Mouse (Mus musculus): Measurements from ENCODE around the gene Maml3.

The Maml3 gene

DNA sequence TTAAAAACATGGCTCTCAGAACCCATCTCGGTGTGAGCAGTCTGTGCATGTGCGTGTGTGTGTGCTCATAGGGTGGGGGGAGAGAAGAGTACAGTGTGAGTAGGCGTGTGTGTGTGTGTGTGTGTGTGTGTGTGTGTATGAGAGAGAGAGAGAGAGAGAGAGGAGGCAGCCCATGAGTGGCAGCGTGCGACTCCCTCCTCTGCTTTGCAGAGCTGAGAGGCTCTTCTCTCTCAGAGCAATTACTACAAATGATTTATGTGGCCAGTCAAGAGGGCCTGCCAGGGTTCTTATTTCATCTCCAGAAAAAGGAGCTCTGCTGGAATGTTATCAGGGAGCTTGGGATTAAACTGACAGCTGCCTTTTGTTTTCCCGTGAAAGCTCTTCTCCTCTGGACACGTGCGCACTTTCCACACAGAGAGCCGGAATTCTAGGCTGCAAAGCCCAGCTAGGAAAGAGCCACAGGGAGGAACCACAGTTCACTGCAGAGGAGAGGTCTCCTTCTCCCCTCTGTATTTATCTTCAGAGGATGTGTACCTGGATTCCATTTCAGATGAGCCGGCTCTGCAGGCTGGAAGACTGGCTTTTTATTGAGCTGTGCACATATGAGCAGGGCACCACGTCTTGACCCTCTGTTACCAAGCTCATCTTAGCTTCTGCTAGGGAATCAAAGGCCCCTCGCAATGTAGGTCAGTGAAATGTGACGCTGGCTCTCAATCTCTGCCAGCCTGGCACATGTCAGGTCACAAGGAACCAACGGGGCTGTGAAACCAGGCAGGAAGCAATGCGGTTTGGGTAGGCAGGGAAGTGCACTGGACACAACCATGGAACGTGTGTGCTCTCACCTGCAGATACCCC, 325.9 kb downstream of the Maml3 start:
- DNase-seq (ENCODE audit: low spot score) = peak; percentile 81

DNA sequence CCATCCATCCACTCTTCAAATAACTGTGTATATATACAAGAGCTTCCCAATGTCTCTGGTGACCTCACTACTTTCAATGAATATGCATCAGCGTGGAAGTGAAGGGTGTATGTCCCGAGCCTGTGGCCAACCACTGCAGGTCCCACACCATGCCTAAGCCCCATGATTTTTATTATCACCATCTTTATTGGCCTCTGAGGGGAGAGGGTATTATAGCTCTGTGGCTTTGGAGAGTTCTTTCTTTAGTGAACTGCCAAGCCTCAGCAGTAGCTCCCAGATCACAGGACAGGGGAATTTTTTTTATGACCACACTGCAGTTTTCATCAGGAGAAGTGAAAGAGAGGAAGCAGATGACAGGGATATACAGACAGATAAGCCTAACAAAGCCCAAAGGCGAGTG, 326.7 kb downstream of the Maml3 start:
- peak; percentile 42 for DNase-seq (ENCODE audit: low spot score)

DNA sequence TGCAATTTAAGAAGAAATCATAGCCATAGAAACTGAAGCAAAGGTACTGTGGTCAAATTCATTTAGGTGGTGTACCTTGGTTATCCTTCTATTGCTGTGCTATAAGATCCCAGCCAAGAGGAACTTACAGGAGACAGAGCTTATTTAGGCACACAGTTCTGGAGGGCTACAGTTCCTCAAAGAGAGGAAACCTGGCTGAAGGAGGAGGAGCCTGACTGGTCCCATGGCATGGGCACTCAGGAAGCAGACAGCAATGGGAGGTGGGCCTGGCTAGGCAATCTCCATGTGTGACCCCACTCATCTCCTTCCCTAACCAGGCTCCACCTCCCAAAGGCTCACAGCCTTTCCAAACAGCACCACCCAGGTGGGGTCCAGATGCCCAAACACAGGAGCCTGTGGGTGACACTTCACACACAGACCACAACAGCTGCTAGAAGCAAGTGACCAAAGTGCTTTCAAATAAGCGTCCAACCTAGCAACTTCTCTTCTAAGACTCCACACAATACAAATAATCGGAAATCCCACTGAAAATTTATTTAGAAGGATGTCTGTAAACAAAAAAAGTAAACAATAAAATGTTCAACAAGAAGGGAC, 328.8 kb downstream of the Maml3 start:
- DNase-seq (ENCODE audit: low spot score) = no peak

DNA sequence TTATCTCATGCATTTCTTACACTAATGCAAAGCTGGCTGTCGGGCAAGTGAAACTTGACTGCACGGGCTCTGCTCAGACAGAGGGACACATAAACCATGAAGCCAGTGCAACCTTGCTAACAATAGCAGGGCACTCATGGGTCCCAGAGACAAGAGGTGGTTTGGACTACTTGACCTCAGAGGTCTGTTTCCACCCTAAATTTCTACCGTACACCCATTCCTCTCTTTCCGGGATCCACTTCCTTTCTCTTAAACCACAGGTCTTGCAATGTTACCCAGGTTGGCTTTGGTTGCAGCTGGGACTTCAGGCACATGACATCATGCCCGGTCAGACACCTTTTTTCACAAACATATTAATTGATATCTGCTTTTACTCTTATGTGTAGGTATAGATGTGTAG, 331.3 kb downstream of the Maml3 start:
- no peak for DNase-seq (ENCODE audit: low spot score)

DNA sequence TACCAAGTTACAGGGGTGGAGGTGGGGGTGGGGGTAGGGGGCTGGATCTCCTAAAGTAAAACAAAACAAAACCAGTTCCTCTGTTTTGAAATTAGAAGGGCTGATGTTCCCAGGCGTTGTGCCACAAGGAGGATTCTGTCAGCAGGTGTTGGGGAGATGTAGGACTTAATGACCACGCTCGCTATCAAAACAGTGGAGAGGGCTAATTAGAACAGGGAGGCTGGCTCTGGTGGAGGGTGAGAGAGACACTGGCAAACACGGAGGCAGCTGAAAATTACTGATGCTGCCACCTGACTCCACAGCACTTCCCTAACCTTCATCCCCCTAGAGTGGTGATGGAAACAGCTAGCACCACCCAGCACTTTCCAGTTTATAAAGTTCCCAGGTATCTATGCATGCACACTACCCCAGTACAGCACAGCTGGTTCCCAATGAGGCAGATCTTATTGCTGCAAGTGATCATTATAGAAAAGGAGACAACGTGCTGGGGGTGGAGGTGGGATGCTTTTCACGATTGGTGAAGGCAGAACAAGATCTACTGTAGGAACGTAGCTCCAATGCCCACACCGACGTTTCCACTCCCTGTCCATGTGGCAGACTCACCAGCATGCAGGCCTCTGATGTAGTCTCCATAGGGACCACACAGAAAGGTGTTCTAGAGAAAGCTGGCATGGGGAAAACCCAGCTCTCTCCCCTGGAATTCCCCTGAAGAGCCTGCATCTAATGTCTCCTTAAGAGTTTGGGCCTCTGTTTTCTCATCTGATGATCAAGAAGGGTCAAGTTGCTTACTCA, 332.8 kb downstream of the Maml3 start:
- DNase-seq (ENCODE audit: low spot score) = no peak

DNA sequence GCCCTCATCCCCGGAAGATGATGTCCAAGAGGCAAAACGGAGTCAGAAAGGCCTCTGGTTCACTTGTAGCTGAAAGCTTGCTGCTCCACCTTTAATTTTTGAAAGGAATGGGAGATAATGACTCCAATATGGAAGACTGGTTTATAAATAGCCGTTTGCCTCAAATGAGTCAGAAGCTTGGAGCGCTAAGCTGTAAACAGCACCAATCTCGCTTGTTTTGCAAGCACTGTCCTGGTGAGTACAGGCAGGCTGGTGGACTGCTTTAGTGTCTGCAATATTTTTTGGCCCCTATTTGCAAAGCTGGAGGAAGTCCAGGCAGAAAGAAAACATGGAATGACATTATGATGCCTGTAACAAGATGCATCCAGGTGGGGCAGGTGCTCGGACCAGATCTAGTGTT, 335.7 kb downstream of the Maml3 start:
- DNase-seq (ENCODE audit: low spot score) = no peak

DNA sequence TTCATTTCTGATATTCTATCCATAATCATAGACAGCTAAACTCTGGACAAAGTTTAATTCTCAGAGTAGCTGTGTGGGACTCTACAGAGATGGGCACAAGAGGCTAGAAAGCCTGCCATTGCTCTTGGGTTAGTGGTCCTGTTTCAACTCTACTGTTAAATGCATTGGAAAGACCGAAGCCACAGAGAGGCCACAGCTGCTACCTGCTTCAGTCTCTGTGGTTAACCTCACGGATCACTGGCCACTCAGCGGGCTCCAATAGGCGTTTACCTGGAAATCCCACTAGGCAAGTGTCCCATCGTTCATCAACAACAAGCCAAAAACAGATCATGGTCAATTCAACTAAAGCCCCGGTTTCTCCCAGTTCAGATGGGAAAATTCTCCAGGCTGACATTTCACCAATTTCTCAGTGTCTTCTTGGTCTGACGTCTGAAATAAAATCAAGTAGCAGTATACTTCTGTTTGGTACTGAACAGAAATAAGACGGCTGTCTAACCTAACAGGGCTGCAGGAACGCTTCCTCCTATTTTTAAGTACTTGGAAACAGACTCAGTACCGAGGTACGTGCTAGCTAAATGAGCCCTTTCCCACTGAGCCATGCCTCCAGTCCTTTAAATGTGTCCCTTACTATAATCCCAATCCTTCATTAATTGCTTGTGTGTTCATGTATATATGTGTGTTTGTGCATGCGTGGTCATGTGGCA, 339.5 kb downstream of the Maml3 start:
- no peak for DNase-seq (ENCODE audit: low spot score)

DNA sequence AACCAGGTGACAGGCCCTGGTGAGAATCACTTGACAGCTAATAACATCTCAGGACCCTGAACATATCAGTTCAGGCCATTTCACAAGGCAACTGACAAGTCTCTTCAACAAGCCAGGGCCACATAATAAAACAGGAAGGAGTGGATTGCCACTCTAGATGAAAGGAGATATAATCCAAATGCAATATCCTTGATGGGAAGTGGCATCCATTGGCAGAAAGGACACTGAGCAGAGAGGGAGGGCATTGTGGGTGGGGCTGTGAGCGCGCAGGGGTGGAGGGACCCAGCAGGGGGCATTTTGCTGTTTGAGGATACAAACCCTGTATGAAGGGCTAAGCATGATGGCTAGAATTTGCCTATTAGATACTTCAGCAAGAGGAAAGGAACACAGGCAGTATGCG, 340.7 kb downstream of the Maml3 start:
- no peak for DNase-seq (ENCODE audit: low spot score)

DNA sequence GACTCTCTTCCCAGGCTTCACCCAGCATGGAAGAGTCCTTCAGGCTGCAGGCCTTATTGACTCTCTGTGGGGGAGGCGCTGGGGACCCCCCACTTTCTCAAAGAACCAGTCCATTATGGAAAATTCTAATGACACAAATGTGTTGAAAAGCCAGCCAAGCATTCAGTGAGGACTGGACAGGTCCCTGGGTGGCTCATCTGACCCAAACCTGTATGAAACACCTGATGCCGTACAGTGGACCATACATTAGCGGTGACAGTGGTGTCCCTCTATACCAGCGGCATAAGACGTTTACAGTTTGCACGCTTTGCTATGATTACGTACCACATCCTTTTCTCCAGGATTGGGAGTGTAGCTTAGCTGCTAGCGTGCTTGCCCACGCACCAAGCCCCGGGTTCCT, 342.0 kb downstream of the Maml3 start:
- no peak for DNase-seq (ENCODE audit: low spot score)

DNA sequence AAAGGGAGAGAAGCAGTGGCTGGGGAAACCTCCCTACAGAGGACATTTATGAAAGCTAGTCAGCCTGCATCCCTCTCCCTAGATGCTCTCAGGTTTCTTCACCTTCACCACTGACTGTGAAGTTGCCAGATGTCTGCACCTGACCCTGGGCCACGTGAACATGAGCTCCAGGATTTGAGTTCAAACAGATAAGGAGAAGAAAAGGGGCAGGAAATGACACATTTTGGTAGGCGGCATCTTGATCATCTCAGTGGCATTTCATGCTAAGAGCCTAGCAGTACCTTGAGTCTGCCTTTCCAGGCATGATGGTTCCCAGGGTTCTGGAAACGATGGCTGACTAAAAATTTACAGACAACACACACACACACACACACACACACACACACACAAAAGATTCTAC, 345.3 kb downstream of the Maml3 start:
- DNase-seq (ENCODE audit: low spot score) = no peak

DNA sequence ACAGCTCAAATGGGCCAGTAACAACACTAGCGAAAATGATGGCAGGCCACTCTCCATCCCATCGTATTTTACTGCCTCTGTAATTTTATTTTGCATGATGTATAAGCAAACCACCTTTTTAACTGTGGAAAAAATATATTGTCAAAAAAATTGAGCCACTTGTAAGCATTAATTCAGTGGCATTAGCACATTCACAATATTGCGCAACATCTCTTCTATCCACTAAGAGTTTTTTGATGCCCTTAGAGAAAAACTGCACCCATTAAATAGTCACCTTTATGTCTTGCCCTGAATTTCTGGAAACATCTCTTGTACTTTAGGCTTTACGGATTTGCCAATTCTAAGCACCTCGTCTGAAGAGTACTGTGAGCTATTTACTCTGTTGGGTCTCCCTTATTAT, 347.8 kb downstream of the Maml3 start:
- DNase-seq (ENCODE audit: low spot score) = no peak

DNA sequence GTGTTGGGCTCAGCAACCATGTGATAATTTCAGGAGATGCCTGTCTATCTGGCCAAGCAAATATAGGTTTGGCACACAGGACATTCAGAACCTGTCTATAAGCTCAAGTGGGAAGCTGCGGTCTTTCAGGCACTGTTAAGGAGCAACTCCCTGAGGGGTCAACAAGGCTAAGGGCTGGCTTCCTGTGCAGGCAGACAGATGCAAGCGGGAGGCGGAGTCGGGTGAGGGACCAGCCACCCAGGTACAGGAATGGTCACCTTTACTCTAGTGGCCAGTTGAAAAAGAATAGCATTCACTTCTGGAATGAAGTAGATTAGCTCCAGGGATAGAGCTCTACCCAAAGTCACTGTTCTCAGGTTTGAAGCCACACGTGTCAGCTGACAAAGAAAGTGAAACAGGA, 348.6 kb downstream of the Maml3 start:
- DNase-seq (ENCODE audit: low spot score) = no peak

DNA sequence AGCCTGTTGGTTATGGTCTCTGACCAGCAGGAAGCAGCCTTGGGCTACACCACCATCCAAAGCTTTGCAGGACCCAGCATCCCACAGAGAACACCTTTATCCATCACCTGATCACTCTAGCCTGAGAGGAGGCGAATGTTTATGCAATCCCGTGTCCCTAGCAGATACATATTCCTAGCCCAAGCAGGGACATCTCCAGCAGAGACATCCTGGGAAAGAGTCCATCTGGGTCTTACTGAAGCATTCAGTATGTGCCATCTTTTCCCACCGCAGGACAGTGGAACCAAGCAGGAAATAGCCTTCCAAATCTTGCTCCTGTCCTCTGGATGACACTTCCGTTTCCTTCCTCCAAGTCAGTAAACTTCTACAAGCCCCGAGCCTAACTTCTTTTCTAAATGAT, 351.6 kb downstream of the Maml3 start:
- no peak for DNase-seq (ENCODE audit: low spot score)

DNA sequence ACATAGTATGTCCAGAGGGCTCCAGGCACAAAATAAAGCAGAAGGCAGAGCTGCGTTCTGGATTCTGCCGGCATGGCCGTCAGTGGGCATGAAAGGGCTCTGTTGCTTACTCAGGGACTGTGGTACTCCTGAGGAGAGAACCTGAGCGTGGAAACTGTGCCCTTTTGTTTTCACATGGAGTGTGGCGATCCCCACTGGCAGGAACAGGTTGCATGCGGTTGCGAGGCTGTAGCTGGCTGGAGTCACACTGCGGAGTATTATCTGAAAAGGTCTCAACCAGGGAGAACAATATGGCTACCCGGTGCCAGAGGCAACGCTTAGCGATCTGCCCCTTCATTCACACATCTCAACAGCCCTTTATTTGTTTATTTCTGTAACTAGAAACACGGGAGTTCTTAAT, 353.4 kb downstream of the Maml3 start:
- DNase-seq (ENCODE audit: low spot score) = no peak

DNA sequence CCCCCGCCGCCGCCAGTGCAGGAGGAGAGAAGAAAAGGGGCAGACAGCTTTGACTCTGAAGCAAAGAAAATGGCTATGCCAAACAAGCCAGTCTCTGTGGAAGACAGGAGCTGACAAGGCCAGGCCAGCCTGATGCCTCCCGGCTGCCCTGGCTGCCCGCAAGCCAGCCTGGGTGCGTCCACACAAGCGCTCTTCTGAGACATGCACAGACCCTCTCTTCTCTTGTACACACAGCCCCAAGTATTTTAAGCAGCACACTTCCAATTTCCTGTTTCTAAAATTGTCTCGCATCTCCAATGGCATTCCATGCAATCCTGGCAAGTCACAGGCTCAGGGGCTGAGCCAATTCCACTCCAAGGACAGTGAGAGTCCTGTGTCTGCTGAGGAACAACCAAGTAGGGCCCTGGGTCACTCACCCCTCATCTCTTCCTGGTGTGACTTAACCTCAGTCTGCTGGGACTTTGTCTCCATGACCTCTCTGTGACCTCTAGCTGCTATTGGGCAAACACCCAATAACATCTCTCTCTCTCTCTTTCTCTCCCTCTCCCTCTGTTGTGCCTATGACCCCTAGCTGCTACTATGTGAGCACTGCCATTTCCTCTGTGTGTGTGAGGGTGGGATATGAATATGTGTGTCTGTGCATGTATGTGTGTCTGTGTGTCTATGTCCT, 354.9 kb downstream of the Maml3 start:
- no peak for DNase-seq (ENCODE audit: low spot score)

DNA sequence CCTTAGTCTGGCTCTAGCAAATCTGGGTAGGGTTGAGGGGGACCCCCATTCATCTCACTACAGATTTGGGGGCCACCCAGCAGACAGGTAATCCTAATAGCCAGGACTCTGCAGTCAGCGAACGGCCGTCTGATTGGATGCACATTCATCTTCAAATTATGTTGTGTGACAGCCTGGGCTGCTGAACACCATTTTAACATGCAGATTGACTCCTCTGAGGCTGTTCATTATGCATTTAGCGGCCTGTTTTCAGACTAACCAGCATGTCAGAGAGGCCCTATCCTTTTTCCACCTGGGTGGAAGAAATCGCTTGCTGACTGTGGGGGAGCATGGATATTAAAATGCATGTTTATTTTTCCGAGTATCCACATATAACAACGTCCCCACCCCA, 355.5 kb downstream of the Maml3 start:
- no peak for DNase-seq (ENCODE audit: low spot score)

DNA sequence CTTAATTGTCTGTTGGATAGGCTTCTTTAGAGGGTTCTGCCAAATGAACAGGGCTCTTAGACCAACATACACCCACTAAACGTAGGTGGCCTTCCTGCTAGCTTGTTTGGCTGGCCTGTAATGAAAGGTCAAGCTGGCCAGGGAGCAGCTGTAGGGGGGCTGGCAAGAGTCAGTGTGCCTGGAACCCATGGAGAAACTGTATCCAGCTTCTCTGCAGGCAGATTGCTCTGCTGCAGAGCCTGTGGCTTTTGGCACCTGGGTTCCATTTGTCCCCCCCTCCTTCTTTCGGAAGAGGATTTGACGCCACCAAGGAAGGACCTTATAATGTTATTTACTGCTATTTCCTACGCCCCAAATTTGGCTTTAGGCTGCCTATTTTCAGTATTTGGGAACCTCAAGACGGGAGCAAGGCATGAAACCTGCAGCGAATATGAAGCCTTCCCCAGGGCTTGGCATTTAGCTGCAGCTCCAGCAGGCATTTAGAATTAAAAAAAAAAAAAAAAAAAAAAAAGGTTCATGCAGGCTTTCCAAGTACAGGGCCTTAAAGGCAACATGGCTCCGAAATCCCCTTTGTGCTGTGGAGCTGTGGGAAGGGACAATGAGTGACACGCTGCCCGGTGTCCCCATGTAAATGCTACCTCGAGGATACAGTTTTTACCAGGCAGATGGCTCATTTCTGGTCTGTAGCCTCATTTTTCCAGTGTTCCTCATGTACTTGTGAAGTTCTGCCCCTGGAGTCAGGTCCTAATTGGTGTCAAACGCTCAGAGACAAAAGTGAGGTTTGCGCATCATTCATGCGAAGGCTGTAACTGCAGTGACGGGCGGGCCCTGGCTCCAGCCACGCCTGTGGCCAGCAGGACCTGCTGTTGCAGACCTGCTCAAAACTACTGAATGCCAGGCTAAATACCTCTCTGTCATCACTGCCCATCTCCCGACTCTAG, 356.2 kb downstream of the Maml3 start:
- DNase-seq (ENCODE audit: low spot score) = no peak

DNA sequence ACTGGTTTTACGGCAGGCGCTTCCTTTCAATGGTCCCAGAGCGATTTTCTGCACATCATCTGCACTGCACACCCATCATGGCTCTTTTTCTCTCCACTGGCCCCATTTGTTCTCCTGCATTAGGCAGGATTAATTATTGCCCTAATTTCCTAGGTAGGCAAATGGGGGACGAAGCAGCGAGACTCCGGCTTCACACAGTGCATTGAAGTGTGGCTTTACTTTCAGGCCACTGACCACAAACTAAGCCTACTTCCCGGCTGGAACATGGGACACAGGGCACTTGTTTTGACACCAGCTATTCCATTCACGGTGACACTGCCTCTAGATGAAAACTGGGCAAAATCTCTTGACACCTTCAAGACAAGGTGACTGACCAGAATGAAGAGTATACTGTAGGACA, 358.1 kb downstream of the Maml3 start:
- DNase-seq (ENCODE audit: low spot score) = no peak

DNA sequence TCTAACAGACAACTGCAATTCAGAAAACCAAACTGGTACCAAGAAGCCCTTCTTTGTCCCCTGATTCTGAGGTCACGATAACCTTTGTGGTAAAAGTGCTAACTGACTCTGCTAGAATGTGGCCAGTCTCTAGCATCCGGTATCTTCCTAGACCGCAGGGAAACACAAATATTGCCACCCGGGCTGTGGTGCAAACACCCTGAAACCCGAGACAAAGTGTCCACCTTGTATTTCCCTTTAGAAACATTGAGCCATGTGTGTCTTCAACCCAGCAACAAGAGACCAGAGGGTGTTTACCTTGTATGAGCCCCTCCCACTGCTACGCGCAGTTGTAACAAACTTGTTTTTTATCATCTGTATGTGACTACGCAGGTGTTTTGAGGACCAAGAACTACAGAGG, 359.7 kb downstream of the Maml3 start:
- DNase-seq (ENCODE audit: low spot score) = no peak

DNA sequence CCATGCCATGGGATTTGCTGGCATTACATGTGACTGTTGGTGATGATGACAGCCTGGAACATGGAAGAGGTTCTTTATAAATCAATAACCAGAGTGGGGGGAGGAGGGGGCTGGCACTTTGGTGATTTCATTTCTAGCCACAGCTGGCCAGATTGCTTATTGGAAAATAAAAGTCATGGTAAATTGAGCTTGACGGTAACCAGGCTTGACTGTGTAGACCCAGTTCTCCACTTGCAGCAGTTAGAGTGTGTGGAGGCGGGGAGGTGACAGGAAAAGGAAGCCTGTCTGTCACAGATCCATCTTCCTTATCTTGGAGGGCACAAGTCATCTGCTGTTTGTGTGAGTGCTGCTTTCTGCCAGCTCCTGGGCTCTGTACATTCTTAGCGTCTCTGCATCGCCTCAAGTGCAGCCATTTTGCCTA, 360.5 kb downstream of the Maml3 start:
- peak; percentile 94 for DNase-seq (ENCODE audit: low spot score)

DNA sequence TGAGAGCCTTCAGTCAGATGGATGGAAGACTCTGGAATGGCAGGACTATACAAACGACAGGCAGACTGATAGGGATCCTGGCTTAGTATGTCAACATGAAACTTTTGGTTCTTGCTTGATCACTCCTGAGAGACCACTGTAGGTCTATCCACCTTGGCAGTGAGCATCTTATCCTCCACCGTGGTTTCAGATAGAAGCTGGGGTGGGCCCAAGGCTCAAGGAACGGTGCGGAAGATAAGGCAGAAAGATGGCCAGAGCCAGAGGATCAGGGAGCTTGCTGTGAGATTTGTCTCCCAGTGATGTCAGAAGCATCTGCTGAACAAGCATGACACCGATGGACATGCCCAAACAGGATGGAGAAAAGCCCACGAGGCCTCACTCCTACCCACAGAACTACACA, 362.5 kb downstream of the Maml3 start:
- DNase-seq (ENCODE audit: low spot score) = no peak

All from MN1 (cell line).